In genomic region chr12:84172862-84173261, GRCm38 (mm10) we compare ENCODE assay signal across 17 mouse cellular contexts. TPM values are rescaled to one million over a fixed set of nuclear protein-coding genes. Genes with fewer than 3 reads are reported as not detected.
A peak's percentile ranks its signal among the peaks of the same experiment; 100 is the strongest.
DNase-seq lines count a peak whose midpoint lies in the region; ATAC-seq and TF ChIP-seq lines count a peak whose summit lies in the region.
"Had no signal": no experiment of that assay in that cellular context is flagged by ENCODE, and none has a peak within 500 bp of the region (broad histone marks: within the 10 kb centered on the region; RNA-seq: fewer than 3 reads in every experiment).

No protein-coding gene starts in this region.

- WGBS in forebrain, embryonic 11.5 days, result 94% methylated on average over 17 of the region's 17 CpGs
- 87% methylated on average over 17 of the region's 17 CpGs for WGBS in forebrain, embryonic 13.5 days
- WGBS in kidney, adult 2 months, result 88% methylated on average over 17 of the region's 17 CpGs

- peaks cover 4% of the 10 kb centered on the region; the same call in 1 of the 2 replicates for H3K36me3 ChIP-seq in forebrain, embryonic 11.5 days (ENCODE audit: control insufficient read depth, insufficient read depth, low read length)
- H3K36me3 ChIP-seq in forebrain, embryonic 13.5 days (ENCODE audit: poor library complexity, severe bottlenecking), result peaks cover 31% of the 10 kb centered on the region
- H3K36me3 ChIP-seq in ES-E14 (ENCODE audit: control insufficient read depth, insufficient read depth, low read length, poor library complexity, severe bottlenecking), result peaks cover 25% of the 10 kb centered on the region; the same call in 1 of the 2 replicates
- peaks cover 1% of the 10 kb centered on the region for H3K36me3 ChIP-seq in kidney, adult 2 months (ENCODE audit: control insufficient read depth, insufficient read depth, low read length)

- no peaks in the 10 kb centered on the region for H3K9me3 ChIP-seq in forebrain, embryonic 11.5 days (ENCODE audit: control insufficient read depth, low read length)
- no peaks in the 10 kb centered on the region for H3K9me3 ChIP-seq in forebrain, embryonic 13.5 days (replicated peaks)
- H3K9me3 ChIP-seq in ES-E14 (ENCODE audit: control insufficient read depth, insufficient read depth, low read depth, low read length), result no peaks in the 10 kb centered on the region
- H3K9me3 ChIP-seq: embryonic facial prominence, embryonic 15.5 days had no signal

- no peak overlapping the region for H3K27ac ChIP-seq in forebrain, embryonic 11.5 days (ENCODE audit: low read depth, low read length)
- no peak overlapping the region for H3K27ac ChIP-seq in forebrain, embryonic 13.5 days
- H3K27ac ChIP-seq in layer of hippocampus, adult 2 months, result peak overlapping the region; percentile 3; the same call in 1 of the 2 replicates
- no peak overlapping the region for H3K27ac ChIP-seq in ES-E14 (ENCODE audit: insufficient read depth, low read depth, low read length, poor library complexity, severe bottlenecking)
- H3K27ac ChIP-seq in kidney, adult 2 months (ENCODE audit: insufficient read depth, low read depth, low read length), result no peak overlapping the region

- H3K4me2 ChIP-seq in forebrain, embryonic 11.5 days (ENCODE audit: low read depth, low read length, severe bottlenecking), result no peak overlapping the region
- H3K4me2 ChIP-seq in forebrain, embryonic 13.5 days, result no peak overlapping the region
- H3K4me2 ChIP-seq: embryonic facial prominence, embryonic 15.5 days; midbrain, embryonic 11.5 days had no signal

- H3K4me1 ChIP-seq in forebrain, embryonic 11.5 days (replicated peaks; ENCODE audit: control insufficient read depth, insufficient read depth, low read length), result peaks cover 20% of the 10 kb centered on the region
- peaks cover 42% of the 10 kb centered on the region for H3K4me1 ChIP-seq in forebrain, embryonic 13.5 days
- H3K4me1 ChIP-seq in ES-E14 (ENCODE audit: control insufficient read depth in 2 of 2, insufficient read depth in 2 of 2, low read length in 2 of 2, poor library complexity in 1 of 2), result peaks cover 16 to 37% of the 10 kb centered on the region in 2 experiments
- H3K4me1 ChIP-seq in kidney, adult 2 months (ENCODE audit: control insufficient read depth, insufficient read depth, low read length), result peaks cover 40% of the 10 kb centered on the region

- no peak for ATAC-seq in forebrain, embryonic 11.5 days (replicated peaks; ENCODE audit: low FRiP score)
- no peak for ATAC-seq in forebrain, embryonic 13.5 days

- H3K4me3 ChIP-seq in forebrain, embryonic 11.5 days (ENCODE audit: low read depth, low read length), result no peak overlapping the region
- H3K4me3 ChIP-seq in forebrain, embryonic 13.5 days, result no peak overlapping the region
- no peak overlapping the region for H3K4me3 ChIP-seq in layer of hippocampus, adult 2 months
- H3K4me3 ChIP-seq in ES-E14 (ENCODE audit: insufficient read depth in 1 of 2, low read depth in 1 of 2, low read length in 2 of 2, poor library complexity in 1 of 2, severe bottlenecking in 1 of 2), result peak overlapping the region; percentile 11 to 12; a peak in 2 of 4 replicates
- H3K4me3 ChIP-seq in kidney, adult 2 months (ENCODE audit: insufficient read depth, low read depth, low read length), result no peak overlapping the region
- H3K4me3 ChIP-seq: embryonic facial prominence, embryonic 15.5 days had no signal

- H3K27me3 ChIP-seq in forebrain, embryonic 11.5 days (ENCODE audit: control insufficient read depth, insufficient read depth, low read length), result no peaks in the 10 kb centered on the region
- H3K27me3 ChIP-seq in forebrain, embryonic 13.5 days, result no peaks in the 10 kb centered on the region
- no peaks in the 10 kb centered on the region for H3K27me3 ChIP-seq in kidney, adult 2 months (replicated peaks; ENCODE audit: control insufficient read depth, insufficient read depth, low read length)
- H3K27me3 ChIP-seq: embryonic facial prominence, embryonic 15.5 days had no signal

- no peak for TF ChIP-seq POLR2A in kidney, adult 2 months (IDR thresholded peaks at IDR 0.05; ENCODE audit: low read depth, low read length)

- no peak overlapping the region for H3K9ac ChIP-seq in forebrain, embryonic 11.5 days (ENCODE audit: low read length)
- H3K9ac ChIP-seq in forebrain, embryonic 13.5 days, result no peak overlapping the region
- no peak overlapping the region for H3K9ac ChIP-seq in ES-E14 (ENCODE audit: insufficient read depth, low read depth, low read length, poor library complexity, severe bottlenecking)
- H3K9ac ChIP-seq: embryonic facial prominence, embryonic 15.5 days had no signal

- peak; percentile 50 for DNase-seq in forebrain, embryonic 11.5 days (ENCODE audit: low spot score)
- DNase-seq in layer of hippocampus, adult 2 months (ENCODE audit: low spot score in 2 of 2), result no peak
- DNase-seq in layer of hippocampus, adult 9-10 months (ENCODE audit: low spot score), result no peak
- DNase-seq in ES-E14 (ENCODE audit: low read depth, low spot score), result no peak
- DNase-seq in cerebellum, adult 9-11 months, result peak; percentile 79
- no peak for DNase-seq in kidney, adult 2 months
- DNase-seq in retina, embryonic 14.5 days (ENCODE audit: low spot score), result no peak
- DNase-seq: adrenal gland, postnatal 25 days; heart, postnatal 10 days; kidney, adult 9 months; layer of hippocampus, adult 9-11 months; lung, postnatal 14 days; thymus, postnatal 4 days had no signal

- in situ Hi-C loops in ES-E14 (cut with MboI; ENCODE audit: low sequenced_read_pairs in 2 of 2, unreplicated experiment in 2 of 2), result no loop called here

- no peak for TF ChIP-seq CTCF in layer of hippocampus, adult 2 months (conservative IDR thresholded peaks at IDR 0.05)
- TF ChIP-seq CTCF in kidney, adult 2 months (conservative IDR thresholded peaks at IDR 0.05; ENCODE audit: insufficient read depth, insufficient read length, low read depth, low read length), result no peak

TF ChIP-seq in ES-E14, 5 proteins besides CTCF, POLR2A, EP300 and RAD21:
- TF ChIP-seq ZC3H11A (IDR thresholded peaks at IDR 0.05; ENCODE audit: borderline replicate concordance, low read depth, low read length) (no peak), ZNF384 (IDR thresholded peaks at IDR 0.05; ENCODE audit: low read depth, low read length) (no peak), CHD2 (IDR thresholded peaks at IDR 0.05; ENCODE audit: low read depth, low read length) (no peak), MAFK (IDR thresholded peaks at IDR 0.05; ENCODE audit: insufficient read depth, low read depth, low read length) (no peak), HCFC1 (IDR thresholded peaks at IDR 0.05; ENCODE audit: borderline replicate concordance, insufficient read depth, low read length) (no peak)

RNA-seq across cellular contexts. Expression of gene Pnma1, which starts 24.6 kb away (rescaled TPM):
- 1.9 and 2.8 TPM in 2 replicates for polyA plus RNA-seq in forebrain, embryonic 11.5 days (2014; fragmentation: Nextera tagmentation; extraction: Ambion mirVana)
- 3.6 and 4.3 TPM in 2 replicates for polyA plus RNA-seq in forebrain, embryonic 13.5 days (2015; fragmentation: Nextera tagmentation; extraction: Ambion mirVana)
- total RNA-seq in layer of hippocampus, adult 2 months (2021), result 1 to 10 TPM; 2.8 to 3.8 TPM
- 0.80 and 1.5 TPM in 2 replicates for total RNA-seq in ES-E14 (2012; rRNA removed)
- 0.05 TPM in 1 of 2 replicates, not detected in the other for polyA plus RNA-seq in kidney, adult 2 months (2012; rRNA removed)
- polyA plus RNA-seq: liver, adult 2 months had no signal

RNA-seq across cellular contexts. Expression of gene Elmsan1, which starts 45.8 kb away (rescaled TPM):
- polyA plus RNA-seq in forebrain, embryonic 11.5 days (2014; fragmentation: Nextera tagmentation; extraction: Ambion mirVana), result 7.6 and 9.6 TPM in 2 replicates
- 5.0 and 5.6 TPM in 2 replicates for polyA plus RNA-seq in forebrain, embryonic 13.5 days (2015; fragmentation: Nextera tagmentation; extraction: Ambion mirVana)
- 10 to 100 TPM; 24.6 to 27.2 TPM for total RNA-seq in layer of hippocampus, adult 2 months (2021)
- 9.6 and 19.3 TPM in 2 replicates for total RNA-seq in ES-E14 (2012; rRNA removed)
- 6.7 and 7.4 TPM in 2 replicates for polyA plus RNA-seq in kidney, adult 2 months (2012; rRNA removed)

RNA-seq across cellular contexts. Expression of gene Dnal1, which starts 58.7 kb away (rescaled TPM):
- 6.1 and 6.8 TPM in 2 replicates for polyA plus RNA-seq in forebrain, embryonic 11.5 days (2014; fragmentation: Nextera tagmentation; extraction: Ambion mirVana)
- polyA plus RNA-seq in forebrain, embryonic 13.5 days (2015; fragmentation: Nextera tagmentation; extraction: Ambion mirVana), result 9.2 and 11.0 TPM in 2 replicates
- total RNA-seq in layer of hippocampus, adult 2 months (2021), result 100 to 1,000 TPM in 1 of 2 experiments, 10 to 100 TPM in 1; 99.1 to 101 TPM
- total RNA-seq in ES-E14 (2012; rRNA removed), result 3.0 and 3.5 TPM in 2 replicates
- 5.0 and 6.3 TPM in 2 replicates for polyA plus RNA-seq in kidney, adult 2 months (2012; rRNA removed)

Comparison
In these comparisons a context has a peak if more than half of its experiments do, and no peak if none do; other contexts are left out.
1. DNase-seq: peak in forebrain, embryonic 11.5 days (single experiment) and cerebellum, adult 9-11 months (single experiment); none in layer of hippocampus, adult 2 months (0 of 2), layer of hippocampus, adult 9-10 months (single experiment), ES-E14 (single experiment), kidney, adult 2 months (single experiment) and retina, embryonic 14.5 days (single experiment).
2. H3K4me3 ChIP-seq: peak in ES-E14 (2 of 2); none in forebrain, embryonic 11.5 days (single experiment), forebrain, embryonic 13.5 days (single experiment), layer of hippocampus, adult 2 months (single experiment) and kidney, adult 2 months (single experiment).